Mouse (Mus musculus): ENCODE measurements around the gene Dsp.

The Dsp gene

DNA sequence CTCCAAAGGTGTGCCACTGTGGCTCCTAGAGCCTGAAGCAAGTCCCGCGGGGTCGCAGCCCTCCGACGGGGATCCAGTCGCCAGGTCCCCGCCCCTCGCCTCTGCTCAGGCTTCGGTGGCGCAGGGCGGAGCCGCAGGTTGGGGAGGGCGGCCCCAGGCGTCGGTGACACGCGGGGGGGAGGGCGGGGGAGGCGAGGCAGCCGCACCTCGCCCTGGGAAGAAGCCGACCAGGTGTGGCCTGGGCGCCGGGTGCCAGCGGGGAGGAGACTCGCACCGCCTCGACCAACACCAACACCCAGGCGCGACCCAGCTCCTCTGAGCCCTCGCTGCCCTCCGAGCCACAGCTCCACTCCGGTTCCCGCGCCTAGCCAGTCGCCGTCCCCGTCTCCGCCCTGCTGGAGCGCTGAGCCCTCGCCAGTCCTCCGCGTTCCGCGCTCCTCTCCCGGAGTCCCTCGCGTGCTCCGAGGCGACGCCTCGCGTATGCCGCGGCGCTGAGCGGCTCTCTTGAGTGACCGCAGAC is at the start of gene Dsp:
TSS of gene Dsp (plus strand) at position 226 of the 520 bp plus-strand sequence.
- DNase-seq (ENCODE audit: low read depth, low spot score) = peak; percentile 30

- DNase-seq (ENCODE audit: low read depth, low spot score) = peak; percentile 25
Observed at GRCm38 (mm10) chr13:38103406-38103805, 47.7 kb upstream of the Dsp start.

DNA sequence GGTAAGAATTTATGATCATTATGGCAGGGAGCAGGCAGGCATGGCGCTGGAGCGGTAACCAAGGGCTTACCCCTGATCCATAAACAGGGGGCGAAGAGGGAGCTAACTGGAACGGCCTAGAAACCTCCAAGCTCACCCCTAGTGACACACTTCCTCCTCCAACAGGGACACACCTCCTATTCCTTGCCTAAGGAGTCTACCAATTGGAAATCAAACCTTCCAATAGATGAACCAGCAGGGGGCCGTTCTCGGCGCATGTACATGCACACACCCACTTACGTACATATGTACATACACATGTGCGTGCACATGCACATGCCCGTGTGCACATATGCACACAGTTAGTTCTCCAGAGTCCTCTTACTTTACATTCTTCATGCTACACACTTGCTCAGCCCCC is 46.6 kb upstream of the Dsp start:
- no peak for DNase-seq (ENCODE audit: low read depth, low spot score)

GRCm38 (mm10) chr13:38109081-38109480 is 42.0 kb upstream of the Dsp start:
- DNase-seq (ENCODE audit: low read depth, low spot score) = no peak

DNA sequence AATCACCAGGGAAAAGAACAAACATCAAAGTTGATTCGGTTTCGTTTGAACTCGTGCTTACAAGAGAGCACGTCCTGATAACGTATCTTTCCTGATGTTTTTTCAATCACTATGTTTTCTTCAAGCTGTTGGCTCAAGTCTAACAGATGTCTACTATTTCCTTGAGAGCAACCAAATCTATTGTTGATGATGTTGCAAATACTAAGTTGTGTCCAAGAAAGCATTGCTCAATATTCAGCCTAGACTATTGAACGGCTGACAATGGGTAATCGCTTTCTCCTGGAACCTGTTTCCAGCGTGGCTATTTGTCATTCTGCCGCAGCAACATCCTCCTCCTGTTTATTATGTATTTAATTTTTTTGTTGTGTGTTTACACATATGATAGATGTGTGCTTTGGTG is 28.8 kb upstream of the Dsp start:
- no peak for DNase-seq (ENCODE audit: low read depth, low spot score)

DNA sequence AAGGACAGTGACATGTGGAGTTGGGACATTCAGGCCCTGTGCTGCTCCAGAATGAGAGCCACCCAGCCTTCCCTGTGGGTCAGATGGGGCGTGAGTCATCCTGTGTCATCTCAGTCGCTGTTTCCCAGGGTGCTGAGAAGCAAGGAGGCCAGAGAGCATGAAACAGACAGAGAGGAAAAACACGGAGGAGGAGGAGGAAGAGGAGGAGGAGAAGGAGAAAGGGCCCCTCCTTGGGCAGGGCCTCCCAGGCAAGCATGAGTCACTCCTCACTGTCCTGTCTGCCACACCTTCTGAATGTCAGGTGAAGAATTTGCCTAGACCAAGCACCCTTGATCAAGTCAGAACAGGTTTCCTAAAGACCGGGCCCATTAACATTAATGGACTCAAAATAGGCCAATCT is 27.4 kb upstream of the Dsp start:
- DNase-seq (ENCODE audit: low read depth, low spot score) = no peak

- DNase-seq (ENCODE audit: low read depth, low spot score) = no peak
Observed at GRCm38 (mm10) chr13:38127683-38128082, 23.4 kb upstream of the Dsp start.

DNA sequence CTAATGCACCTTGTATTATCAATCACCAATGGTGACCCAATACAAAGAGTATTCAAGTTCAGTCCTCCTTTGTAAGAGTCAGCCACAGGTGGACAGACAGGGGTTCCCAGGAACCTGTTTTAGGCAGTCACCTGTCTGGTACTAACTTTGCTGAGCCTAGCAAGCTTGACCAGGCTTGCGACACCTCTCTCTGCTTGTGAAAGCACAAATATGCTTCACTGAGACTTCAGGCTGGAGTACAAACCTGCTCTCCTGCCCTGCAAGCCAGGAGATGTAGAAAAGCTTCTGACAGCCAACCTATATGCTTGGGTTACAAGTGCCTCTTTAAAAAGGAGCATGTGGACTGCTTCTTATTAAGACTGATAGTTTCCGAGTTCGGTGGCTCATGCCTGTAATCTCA is 22.8 kb upstream of the Dsp start:
- no peak for DNase-seq (ENCODE audit: low read depth, low spot score)

DNA sequence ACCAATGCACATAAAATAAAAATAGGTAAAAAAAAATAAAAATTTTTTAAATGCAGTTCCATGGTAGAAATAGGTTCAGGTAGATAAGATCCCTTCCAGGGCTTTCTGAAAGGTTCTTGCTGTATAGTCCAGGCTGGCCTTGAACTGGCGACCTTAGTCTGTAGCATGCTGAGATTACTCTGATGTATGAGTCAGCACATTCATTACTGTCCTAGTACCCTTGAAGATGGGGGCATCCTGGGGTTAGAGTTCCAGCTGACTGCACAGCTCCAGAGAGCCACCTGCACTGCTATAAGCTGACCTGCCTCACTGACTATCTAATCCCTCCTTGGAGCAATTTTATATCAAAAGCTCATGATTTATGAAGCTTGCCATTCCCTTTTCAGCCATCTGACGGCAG is 21.6 kb upstream of the Dsp start:
- no peak for DNase-seq (ENCODE audit: low read depth, low spot score)

DNA sequence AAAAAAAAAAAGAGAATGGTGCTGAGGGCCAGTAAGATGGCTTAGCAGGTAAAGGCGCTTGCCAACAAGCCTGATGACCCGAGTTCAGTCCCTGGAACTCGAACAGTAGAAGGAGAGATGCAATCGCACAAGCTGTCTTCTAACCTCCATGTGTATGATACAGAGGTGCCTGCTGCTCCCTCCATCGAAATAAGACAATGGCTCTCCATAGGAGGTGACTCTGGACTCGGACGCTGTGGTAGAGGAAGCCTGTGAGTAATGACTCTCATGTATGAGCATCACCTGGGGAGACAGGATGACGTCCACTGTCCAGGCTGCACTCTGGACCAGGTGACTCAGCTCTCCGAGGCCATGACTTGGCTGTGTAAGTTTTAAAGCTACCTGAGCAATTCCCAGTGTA is 21.0 kb upstream of the Dsp start:
- no peak for DNase-seq (ENCODE audit: low read depth, low spot score)

DNA sequence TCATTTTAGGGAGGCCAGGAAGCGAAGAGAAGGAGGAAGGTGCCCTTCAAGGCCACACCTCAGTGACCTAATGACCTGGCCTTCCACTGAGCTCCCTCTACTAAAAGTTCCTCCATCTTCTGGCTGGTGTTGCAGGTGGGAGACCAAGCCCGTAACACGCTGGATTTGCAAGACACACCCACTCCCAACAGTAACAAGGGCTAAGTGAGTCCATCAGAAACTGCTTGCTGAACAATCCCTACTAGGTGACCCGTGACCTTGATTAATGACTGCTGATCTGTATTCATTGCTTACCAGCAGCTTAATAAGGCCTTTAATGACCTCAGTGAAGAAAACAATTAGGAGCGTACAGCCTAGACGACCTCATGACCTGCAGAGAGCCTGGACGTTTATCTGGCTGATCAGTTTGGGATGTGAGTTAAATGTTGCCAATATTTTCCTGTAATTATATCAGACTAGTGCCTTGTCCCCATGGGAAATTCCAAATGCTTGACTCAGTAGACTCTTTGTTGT is 18.0 kb upstream of the Dsp start:
- no peak for DNase-seq (ENCODE audit: low read depth, low spot score)

- no peak for DNase-seq (ENCODE audit: low read depth, low spot score)
Observed at GRCm38 (mm10) chr13:38140521-38140920, 10.6 kb upstream of the Dsp start.

DNA sequence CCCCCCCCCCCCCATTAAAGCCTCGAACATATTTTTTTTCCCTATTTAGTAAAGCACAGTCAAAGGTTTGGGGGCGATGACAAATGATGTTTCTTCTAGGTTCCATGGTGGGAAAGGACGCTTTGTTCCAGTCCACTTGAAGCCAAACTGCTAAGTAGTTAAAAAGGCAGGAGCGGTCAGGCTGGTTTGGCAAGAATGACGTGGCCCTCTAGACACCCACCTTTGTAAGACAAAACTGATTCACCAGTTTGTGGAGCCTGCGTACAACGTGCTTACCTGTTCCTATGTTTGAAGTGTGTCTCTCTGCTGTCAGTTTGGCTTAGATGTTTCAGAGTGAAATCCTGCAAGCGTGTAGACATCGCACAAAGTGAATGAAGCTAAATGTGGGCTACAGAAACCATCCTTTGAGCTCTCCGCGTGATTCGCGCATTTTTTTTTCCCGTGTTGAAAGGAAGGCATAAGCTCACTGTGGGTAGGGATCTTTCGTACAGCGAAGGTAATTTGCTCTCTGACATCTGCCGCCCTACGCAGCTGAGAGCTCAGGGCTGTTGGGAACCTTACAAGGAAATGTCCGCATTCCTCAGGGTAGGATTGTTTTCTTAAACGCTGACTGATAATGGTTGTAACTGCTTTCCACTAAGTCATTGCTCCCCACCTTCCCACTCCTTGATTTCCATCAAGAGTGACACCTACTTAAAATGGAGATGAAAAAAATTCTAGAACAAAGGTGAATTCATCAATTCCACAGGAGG is 6.0 kb upstream of the Dsp start:
- no peak for DNase-seq (ENCODE audit: low read depth, low spot score)

DNA sequence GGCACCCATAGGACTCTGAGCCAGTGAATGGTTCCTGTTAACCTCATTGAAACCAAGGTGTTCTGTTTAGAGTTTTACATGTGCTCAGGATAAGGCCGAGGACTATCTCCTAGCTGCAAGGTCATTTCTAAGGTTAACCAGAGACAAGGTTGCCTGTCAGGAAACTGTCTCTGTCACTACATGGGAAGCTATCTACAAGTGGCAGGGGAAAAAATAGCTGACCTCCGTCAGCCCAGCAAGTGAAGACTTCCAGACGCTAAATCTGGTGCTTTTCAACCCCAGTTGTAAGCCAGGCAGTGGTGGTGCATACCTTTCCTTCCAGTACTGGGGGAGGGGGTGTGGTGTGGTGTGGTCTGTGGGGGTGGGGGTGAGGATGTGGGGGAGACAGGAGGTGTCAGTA is 2.7 kb upstream of the Dsp start:
- DNase-seq (ENCODE audit: low read depth, low spot score) = no peak

GRCm38 (mm10) chr13:38151671-38152428 is 756 bp downstream of the Dsp start:
- no peak for DNase-seq (ENCODE audit: low read depth, low spot score)

DNA sequence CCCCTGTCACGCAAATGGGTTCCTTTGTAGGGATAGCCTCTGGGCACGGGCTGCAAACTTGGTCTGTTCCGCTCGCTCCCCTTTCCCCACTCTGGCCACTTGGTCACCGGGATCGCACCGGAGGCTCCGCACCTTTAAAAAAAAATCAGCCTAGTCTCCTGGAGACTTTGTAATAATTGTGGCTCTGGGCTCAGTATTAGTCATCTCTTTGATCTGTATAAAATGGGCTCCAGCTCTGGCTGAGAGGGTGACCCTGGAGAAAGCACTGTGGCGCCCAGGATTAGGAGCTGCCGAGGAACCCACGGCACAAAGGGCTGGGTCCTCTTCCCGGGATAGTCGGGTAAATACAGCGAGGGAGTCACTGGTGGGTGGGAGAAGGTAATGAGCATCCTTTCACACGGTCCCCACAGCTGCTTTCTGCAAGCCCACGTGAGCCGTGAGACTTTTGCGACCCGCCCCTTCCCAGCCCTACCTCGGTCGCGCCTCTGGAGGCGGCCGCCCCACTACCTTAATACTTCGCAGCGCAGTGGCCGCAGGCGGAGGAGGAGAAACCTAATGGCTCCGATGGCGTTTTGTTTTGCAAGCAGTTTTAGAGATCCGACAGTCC is 1.4 kb downstream of the Dsp start:
- no peak for DNase-seq (ENCODE audit: low read depth, low spot score)

DNA sequence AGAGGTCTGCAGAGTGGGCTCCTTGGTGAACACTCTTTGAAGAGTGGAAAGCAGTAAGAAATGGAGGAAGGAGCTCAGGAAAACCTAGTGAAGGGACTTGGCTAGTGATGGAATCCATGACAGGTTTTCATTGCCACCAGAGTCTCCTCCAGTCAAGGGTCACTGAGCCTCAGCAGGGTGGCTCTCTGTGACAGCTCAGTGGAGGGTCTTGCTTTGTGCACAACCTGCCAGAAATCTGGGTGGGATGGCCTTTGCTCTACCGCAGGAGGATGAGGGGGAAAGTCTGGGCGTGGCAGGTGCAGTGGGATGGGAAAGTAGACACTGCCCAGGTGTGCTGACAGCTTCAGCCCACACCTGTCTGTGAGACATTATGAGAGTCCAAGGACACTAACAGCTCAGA is 4.4 kb downstream of the Dsp start:
- no peak for DNase-seq (ENCODE audit: low read depth, low spot score)

GRCm38 (mm10) chr13:38157635-38158034 is 6.5 kb downstream of the Dsp start:
- no peak for DNase-seq (ENCODE audit: low read depth, low spot score)

GRCm38 (mm10) chr13:38162002-38162401 is 10.9 kb downstream of the Dsp start:
- no peak for DNase-seq (ENCODE audit: low read depth, low spot score)

DNA sequence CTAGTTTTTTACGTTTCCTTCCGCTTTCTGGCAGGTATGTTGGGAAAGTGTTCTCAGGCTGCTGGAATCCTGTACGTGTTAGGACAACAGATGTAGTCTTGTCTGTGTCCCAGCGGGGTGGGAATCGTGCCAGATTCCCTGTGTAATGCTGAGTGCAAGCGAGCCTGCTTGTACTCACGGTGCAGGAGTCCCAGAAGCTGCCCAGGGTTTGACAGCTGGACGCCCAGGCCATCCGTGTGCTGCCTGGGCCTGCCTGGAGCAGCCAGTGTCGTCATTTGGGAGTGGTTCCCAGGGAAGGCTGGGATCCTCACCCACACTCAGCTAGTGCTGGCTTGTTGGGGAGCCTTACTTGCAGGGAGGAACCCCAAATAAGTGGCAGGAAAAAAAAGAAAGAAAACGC is 11.6 kb downstream of the Dsp start:
- DNase-seq (ENCODE audit: low read depth, low spot score) = peak; percentile 55

GRCm38 (mm10) chr13:38164932-38165331 is 13.8 kb downstream of the Dsp start:
- peak; percentile 60 for DNase-seq (ENCODE audit: low read depth, low spot score)

DNA sequence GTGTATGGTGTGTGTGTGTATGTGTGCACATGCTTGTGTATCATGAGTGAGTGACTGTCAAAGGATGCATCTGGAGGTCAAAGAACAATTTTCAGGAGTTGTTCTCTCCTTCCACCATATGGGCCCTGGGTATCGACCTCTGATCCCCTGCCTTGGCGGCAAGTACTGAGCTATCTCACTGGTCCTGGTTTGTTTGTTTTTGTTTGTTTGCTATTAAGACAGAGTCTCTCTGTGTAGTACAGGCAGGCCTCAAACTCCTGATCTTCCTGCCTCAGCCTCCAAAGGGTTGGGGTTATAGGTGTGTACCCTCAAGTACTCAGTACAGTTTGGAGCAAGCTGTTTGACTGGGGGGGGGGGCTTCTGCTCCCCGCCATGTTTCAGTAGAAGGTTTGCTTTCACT is 16.0 kb downstream of the Dsp start:
- no peak for DNase-seq (ENCODE audit: low read depth, low spot score)

Data from brain, adult 2 months (tissue).